Mouse (Mus musculus) cerebellum, adult 2 months (tissue): ENCODE results near the gene Elmo1.

Source experiments
- CTCF ChIP-seq: fragments of 200-500 bp; IDR thresholded peaks from 2 replicates; pipeline ENCODE4 v1.5.1; 2011; ENCODE audit warnings: low read depth, mild to moderate bottlenecking, control low read depth, low read length, moderate library complexity, borderline replicate concordance; ENCODE audit not compliant: insufficient read depth
- POLR2A ChIP-seq: fragments of 200-500 bp; IDR thresholded peaks from 2 replicates; pipeline ENCODE4 v1.6.1; 2011; ENCODE audit warnings: low read length, control low read depth, borderline replicate concordance; ENCODE audit not compliant: insufficient read depth

- TF ChIP-seq CTCF (no peak), POLR2A (no peak)
These were observed 41.6 kb upstream of the Elmo1 start for GRCm38 (mm10) chr13:20048837-20049160.
